Mouse (Mus musculus): ENCODE measurements around the gene Cgref1. TPM values are rescaled to one million over a fixed set of nuclear protein-coding genes. Genes with fewer than 3 reads are reported as not detected.
A peak's percentile ranks its signal among the peaks of the same experiment; 100 is the strongest.

The Cgref1 gene
- polyA plus RNA-seq, 1 experiment = 26.3 TPM

DNA sequence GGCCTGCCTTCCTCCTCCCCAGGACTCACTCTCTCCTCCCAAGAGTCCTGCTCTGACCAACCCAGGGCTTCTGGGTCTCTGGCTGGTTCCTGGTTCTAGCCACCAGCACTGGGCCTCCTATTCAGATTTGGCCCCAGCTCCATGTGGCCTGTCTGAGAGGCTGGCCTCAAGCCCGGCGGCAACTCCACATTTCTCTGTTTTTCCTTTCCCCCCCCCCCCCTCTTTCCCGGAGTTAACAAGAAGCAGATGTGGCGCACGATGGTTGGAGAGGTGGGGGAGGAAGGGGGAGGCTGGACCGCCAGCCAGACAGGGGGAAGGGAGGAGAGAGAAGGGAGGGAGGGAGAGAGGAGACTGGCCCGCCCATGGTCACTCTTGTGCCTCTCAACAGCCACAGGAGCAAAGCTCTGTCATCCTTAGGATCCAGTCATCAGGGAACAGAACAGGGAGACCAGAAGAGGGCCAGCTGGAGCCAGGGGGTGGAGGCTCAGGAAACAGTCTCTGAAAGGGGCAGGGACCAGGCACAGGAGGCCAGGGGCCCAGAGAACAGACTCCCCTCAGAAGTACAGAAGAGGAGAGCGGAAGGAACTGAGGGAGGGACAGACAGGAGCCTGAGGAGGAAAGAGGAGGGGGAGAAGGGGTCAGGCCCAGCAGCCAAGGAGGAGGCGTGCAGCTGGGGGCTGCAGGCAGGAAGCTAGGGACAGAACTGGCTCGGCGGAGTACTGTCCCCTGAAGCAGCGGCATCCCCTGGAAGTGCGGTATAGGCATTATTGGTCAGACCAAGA is 32.1 kb downstream of the Cgref1 start, which contains the start of gene Emilin1:
TSS of gene Emilin1 (plus strand) at position 343 of the 782 bp plus-strand sequence.
- Histone ChIP-seq H3K27ac (ENCODE audit: insufficient read depth, low read length) (no peak within 1 kb of the TSS), H3K4me1 (ENCODE audit: control insufficient read depth, insufficient read depth, low read length) (no peaks in the 10 kb centered on the region), H3K4me3 (ENCODE audit: insufficient read depth, low read length) (peak within 1 kb of the TSS; percentile 5; the same call in 1 of the 2 replicates)
- TF ChIP-seq CTCF (IDR thresholded peaks at IDR 0.05; ENCODE audit: extremely low read depth, insufficient read depth, low read length) = no peak
- TF ChIP-seq POLR2A (IDR thresholded peaks at IDR 0.05; ENCODE audit: extremely low read depth, insufficient read depth, low read length) = no peak

DNA sequence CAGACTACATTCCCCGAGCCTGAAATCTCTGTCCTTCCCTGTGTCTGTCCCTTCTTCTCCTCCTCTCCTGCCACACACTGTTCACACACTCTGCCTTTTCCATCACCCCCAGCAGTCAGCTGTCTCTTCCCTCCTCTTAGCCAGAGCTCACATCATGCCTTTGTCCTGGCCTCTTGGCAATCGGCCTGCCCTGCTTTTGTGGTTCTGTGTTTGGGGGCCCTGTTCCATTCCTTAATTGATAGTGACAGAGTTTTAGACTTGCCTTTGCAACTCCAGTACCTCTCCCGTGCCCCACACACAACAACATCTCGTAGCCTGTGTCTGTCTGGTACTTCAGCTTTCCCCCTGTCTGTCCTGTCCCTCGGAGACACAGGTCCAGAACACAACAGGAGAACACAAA is 33.2 kb downstream of the Cgref1 start:
- no peaks in the 10 kb centered on the region for H3K4me1 ChIP-seq (ENCODE audit: control insufficient read depth, insufficient read depth, low read length)
- H3K27ac ChIP-seq (ENCODE audit: insufficient read depth, low read length) = no peak overlapping the region
- no peak overlapping the region for H3K4me3 ChIP-seq (ENCODE audit: insufficient read depth, low read length)
- no peak for TF ChIP-seq CTCF (IDR thresholded peaks at IDR 0.05; ENCODE audit: extremely low read depth, insufficient read depth, low read length)
- no peak for TF ChIP-seq POLR2A (IDR thresholded peaks at IDR 0.05; ENCODE audit: extremely low read depth, insufficient read depth, low read length)

DNA sequence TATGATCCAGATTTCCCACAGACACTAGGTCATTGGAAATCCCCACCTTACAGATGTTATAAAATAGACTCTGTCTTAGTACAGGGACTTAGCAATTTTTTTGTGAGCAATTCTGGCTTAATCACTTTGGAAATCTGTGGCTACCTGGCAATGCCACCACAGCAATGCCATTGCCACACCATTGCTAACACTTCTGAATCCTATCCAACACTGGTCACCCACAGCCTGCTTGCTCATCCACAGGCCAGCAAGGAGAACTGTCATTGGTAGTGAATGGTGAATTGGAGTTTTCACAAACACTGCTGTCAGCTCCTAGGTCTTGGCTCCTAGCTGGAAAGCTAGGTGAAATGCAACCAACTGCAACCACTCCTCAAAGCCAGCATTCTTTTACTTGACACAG is 34.9 kb downstream of the Cgref1 start:
- Histone ChIP-seq H3K4me3 (ENCODE audit: insufficient read depth, low read length) (no peak overlapping the region), H3K4me1 (ENCODE audit: control insufficient read depth, insufficient read depth, low read length) (peaks cover 2% of the 10 kb centered on the region; the same call in 1 of the 2 replicates), H3K27ac (ENCODE audit: insufficient read depth, low read length) (no peak overlapping the region)
- TF ChIP-seq CTCF (IDR thresholded peaks at IDR 0.05; ENCODE audit: extremely low read depth, insufficient read depth, low read length) (no peak), POLR2A (IDR thresholded peaks at IDR 0.05; ENCODE audit: extremely low read depth, insufficient read depth, low read length) (no peak)

DNA sequence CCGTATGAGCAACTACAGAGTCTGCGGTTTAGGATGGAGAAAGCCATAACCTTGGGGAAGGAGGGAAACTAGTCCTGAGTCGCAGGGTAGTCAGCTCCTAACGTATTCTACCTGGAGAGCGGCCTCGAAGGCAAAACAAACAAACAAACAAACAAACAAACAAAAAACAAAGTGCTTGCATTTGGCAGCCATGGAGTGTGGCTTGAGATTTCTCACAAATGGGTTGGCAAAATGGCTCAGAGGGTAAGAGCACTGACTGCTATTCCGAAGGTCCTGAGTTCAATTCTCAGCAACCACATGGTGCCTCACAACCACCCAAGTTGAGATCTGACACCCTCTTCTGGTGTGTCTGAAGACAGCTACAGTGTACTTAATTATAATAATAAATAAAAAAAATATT is 35.5 kb downstream of the Cgref1 start:
- Histone ChIP-seq H3K4me1 (ENCODE audit: control insufficient read depth, insufficient read depth, low read length) (peaks cover 2% of the 10 kb centered on the region; the same call in 1 of the 2 replicates), H3K4me3 (ENCODE audit: insufficient read depth, low read length) (no peak overlapping the region), H3K27ac (ENCODE audit: insufficient read depth, low read length) (no peak overlapping the region)
- TF ChIP-seq CTCF (IDR thresholded peaks at IDR 0.05; ENCODE audit: extremely low read depth, insufficient read depth, low read length) (no peak), POLR2A (IDR thresholded peaks at IDR 0.05; ENCODE audit: extremely low read depth, insufficient read depth, low read length) (no peak)

DNA sequence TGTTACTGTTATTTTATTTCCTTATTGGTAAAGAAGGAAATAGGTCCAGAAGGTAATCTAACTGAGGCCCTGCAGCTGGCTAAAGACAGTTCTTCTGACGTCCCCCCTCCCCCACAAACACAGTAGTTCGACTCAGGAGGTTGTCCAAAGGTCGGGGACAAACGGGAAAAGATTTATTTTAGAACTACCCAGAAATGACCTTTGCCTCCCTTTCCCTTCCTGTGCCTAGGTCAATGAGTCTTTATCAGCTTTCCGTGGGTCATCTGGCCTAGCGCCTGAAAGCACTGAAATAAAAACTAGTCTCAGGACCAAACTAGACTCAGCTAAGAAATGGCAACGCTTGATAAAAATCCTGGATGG is 36.1 kb downstream of the Cgref1 start:
- Histone ChIP-seq H3K4me3 (ENCODE audit: insufficient read depth, low read length) (no peak overlapping the region), H3K27ac (ENCODE audit: insufficient read depth, low read length) (no peak overlapping the region), H3K4me1 (ENCODE audit: control insufficient read depth, insufficient read depth, low read length) (peaks cover 2% of the 10 kb centered on the region; the same call in 1 of the 2 replicates)
- TF ChIP-seq CTCF (IDR thresholded peaks at IDR 0.05; ENCODE audit: extremely low read depth, insufficient read depth, low read length) (no peak), POLR2A (IDR thresholded peaks at IDR 0.05; ENCODE audit: extremely low read depth, insufficient read depth, low read length) (no peak)

DNA sequence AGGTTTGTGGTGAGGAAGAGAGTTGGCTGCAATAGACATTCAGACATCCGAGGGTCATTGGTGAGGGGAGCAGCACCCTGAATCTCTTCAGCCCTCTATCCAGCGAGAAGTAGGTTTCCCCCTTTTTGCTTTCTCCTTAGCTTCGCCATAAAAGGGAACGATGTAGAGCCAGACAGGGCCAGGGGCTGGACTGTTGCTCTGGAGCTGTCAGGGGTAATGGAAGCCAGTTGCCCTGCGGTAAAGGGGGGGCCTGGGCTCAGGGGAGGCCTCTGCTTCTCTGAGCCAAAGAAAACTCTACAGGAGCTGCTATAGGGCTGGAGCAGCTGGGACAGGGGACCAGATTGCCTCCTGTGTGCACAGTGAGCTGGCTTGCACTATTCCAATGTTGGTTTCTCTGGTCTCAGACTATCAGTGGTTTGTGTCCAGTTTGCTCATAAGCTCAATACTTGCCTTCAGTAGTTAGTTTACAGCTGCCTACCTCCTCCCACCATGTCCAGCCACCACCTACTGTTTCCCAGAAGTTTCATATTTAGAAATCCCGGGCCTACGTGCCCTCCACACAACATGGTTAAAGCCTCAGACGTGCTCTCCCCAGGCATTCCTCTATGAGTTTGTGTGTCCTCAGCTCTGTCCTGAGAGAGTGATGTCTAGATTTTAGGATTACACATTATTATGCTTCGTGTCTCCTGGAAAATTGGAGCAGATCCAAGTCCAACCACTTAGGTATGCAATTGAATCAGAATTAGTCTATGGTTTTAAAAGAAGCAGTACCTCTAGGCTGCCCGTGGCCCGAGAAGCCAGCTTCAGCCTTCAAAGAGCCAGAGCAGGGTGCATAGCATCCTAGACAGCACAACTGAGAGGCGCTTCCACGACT is 36.7 kb downstream of the Cgref1 start:
- no peak overlapping the region for H3K27ac ChIP-seq (ENCODE audit: insufficient read depth, low read length)

DNA sequence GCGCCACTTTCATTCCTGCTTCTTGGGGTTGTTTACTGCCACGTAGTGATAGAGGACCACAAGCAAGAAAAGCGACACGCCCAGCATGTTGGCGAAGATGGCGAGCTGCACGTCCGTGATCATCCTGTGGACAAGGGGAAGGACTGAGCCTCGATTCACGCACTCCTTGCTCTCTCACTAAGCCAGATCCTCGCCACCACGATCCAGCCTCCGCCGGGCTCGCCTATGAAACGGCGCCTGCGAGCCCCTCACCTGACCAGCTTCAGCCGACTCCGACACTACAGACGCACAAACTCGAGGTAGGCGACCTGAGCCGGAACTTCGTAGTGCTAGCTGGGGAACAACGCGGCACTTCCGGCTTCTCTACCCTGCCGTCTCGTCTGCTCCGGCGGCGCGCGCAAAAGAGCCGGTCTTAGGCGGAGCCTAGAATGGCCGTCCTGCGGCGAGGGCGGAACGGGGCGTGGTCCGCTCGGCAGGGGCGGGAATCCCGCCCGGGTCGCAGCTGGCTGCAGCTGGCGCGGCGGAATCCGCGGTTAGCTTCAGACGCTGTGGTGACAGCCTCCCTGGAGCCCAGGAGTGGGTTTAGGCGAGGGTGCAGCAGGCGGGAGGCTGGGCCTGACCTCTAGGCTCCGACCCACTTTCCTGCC is 37.9 kb downstream of the Cgref1 start, which contains the start of gene Ost4:
TSS of gene Ost4 (minus strand) at position 376 of the 647 bp plus-strand sequence.
- H3K4me3 ChIP-seq (ENCODE audit: insufficient read depth, low read length) = peak within 1 kb of the TSS; percentile 67
- TF ChIP-seq CTCF (IDR thresholded peaks at IDR 0.05; ENCODE audit: extremely low read depth, insufficient read depth, low read length) (no peak), POLR2A (IDR thresholded peaks at IDR 0.05; ENCODE audit: extremely low read depth, insufficient read depth, low read length) (peak; percentile 58)
- H3K4me1 ChIP-seq (ENCODE audit: control insufficient read depth, insufficient read depth, low read length) = peaks cover 2% of the 10 kb centered on the region; the same call in 1 of the 2 replicates
- H3K27ac ChIP-seq (ENCODE audit: insufficient read depth, low read length) = peak within 1 kb of the TSS; percentile 62

More for the DNA sequence above, 36.7 kb downstream of the Cgref1 start:
- TF ChIP-seq CTCF (IDR thresholded peaks at IDR 0.05; ENCODE audit: extremely low read depth, insufficient read depth, low read length) = no peak
- TF ChIP-seq POLR2A (IDR thresholded peaks at IDR 0.05; ENCODE audit: extremely low read depth, insufficient read depth, low read length) = no peak
- Histone ChIP-seq H3K4me1 (ENCODE audit: control insufficient read depth, insufficient read depth, low read length) (peaks cover 2% of the 10 kb centered on the region; the same call in 1 of the 2 replicates), H3K4me3 (ENCODE audit: insufficient read depth, low read length) (peak overlapping the region; percentile 67; the same call in 1 of the 2 replicates)

DNA sequence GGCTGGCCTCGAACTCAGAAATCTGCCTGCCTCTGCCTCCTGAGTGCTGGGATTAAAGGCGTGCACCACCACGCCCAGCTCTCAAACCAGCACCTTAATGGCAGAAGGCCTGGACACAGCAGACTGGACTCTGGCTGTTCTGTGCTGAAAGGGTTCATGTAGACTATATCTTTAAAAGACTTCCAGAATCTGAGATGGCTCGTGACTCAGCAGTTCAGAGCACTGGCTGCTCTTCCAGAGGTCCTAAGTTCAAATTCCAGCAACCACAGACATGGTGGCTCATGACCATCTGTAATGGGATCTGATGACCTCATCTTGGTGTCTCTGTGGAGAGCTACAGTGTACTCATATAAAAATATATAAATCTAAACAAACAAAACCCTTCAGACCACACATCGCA is 43.5 kb downstream of the Cgref1 start:
- TF ChIP-seq CTCF (IDR thresholded peaks at IDR 0.05; ENCODE audit: extremely low read depth, insufficient read depth, low read length) (no peak), POLR2A (IDR thresholded peaks at IDR 0.05; ENCODE audit: extremely low read depth, insufficient read depth, low read length) (no peak)
- peaks cover 2% of the 10 kb centered on the region; the same call in 1 of the 2 replicates for H3K4me1 ChIP-seq (ENCODE audit: control insufficient read depth, insufficient read depth, low read length)
- H3K27ac ChIP-seq (ENCODE audit: insufficient read depth, low read length) = no peak overlapping the region
- no peak overlapping the region for H3K4me3 ChIP-seq (ENCODE audit: insufficient read depth, low read length)

DNA sequence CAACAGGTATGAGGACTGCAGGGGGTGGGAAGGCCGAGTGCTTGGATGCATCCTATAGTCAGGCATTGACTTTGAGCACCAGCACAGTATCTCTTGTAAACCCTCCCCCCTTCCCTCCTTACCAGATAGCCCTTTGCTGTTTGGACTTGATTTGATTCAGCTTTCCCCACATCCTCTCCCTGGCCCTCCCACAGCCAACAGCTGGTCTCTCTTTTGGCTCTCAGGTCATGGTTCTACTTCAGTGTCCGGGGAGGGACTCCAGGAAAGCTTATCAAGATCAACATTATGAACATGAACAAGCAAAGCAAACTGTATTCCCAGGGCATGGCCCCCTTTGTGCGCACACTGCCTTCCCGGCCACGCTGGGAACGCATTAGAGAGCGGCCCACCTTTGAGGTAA is 55.0 kb downstream of the Cgref1 start:
- Histone ChIP-seq H3K27ac (ENCODE audit: insufficient read depth, low read length) (no peak overlapping the region), H3K4me1 (ENCODE audit: control insufficient read depth, insufficient read depth, low read length) (no peaks in the 10 kb centered on the region), H3K4me3 (ENCODE audit: insufficient read depth, low read length) (no peak overlapping the region)
- TF ChIP-seq CTCF (IDR thresholded peaks at IDR 0.05; ENCODE audit: extremely low read depth, insufficient read depth, low read length) (no peak), POLR2A (IDR thresholded peaks at IDR 0.05; ENCODE audit: extremely low read depth, insufficient read depth, low read length) (no peak)
